Mouse (Mus musculus) myocyte (in vitro differentiated cells): ENCODE results near the gene Slc19a1. TPM values are rescaled to one million over a fixed set of nuclear protein-coding genes. Genes with fewer than 3 reads are reported as not detected.

ENCODE experiments used
- H3K27me3 ChIP-seq: one replicate; pipeline ENCODE4 v1.6.1; 2011; ENCODE audit not compliant: control insufficient read depth, insufficient read depth, insufficient read length
- H3K36me3 ChIP-seq: one replicate; pipeline ENCODE4 v1.6.1; 2011; ENCODE audit not compliant: control insufficient read depth, insufficient read depth
- H3K4me2 ChIP-seq: one replicate; pipeline ENCODE4 v1.6.1; 2011; ENCODE audit warnings: low read depth, control low read depth
- H3K4me3 ChIP-seq: one replicate; pipeline ENCODE4 v1.5.1; 2011; ENCODE audit warnings: mild to moderate bottlenecking, control low read depth, moderate library complexity
- H3K79me2 ChIP-seq: one replicate; pipeline ENCODE4 v1.6.1; 2011; ENCODE audit not compliant: control insufficient read depth, insufficient read depth
- H3ac ChIP-seq: one replicate; pipeline ENCODE4 v1.6.1; 2011; ENCODE audit not compliant: control insufficient read depth, insufficient read length
- CEBPB ChIP-seq: IDR thresholded peaks from 2 replicates; pipeline ENCODE4 v1.6.1; 2011; ENCODE audit warnings: mild to moderate bottlenecking, moderate library complexity; ENCODE audit not compliant: poor library complexity, insufficient read depth, severe bottlenecking
- E2F4 ChIP-seq: IDR thresholded peaks from one replicate; pipeline ENCODE4 v1.6.1; 2011; ENCODE audit warnings: mild to moderate bottlenecking, control low read depth, moderate library complexity; ENCODE audit not compliant: insufficient read depth
- MAX ChIP-seq: IDR thresholded peaks from one replicate; pipeline ENCODE4 v1.6.1; 2011; ENCODE audit warnings: low read depth, mild to moderate bottlenecking, control low read depth
- MYOD1 ChIP-seq, 3 experiments: IDR thresholded peaks; one replicate each; pipeline ENCODE4 v1.6.1; 2011; ENCODE audit warnings: control low read depth in 2 of 3, low read depth in 2 of 3, mild to moderate bottlenecking in 2 of 3, moderate library complexity in 1 of 3; ENCODE audit not compliant: insufficient read length in 2 of 3, control insufficient read depth in 1 of 3
- MYOG ChIP-seq, 3 experiments: IDR thresholded peaks; one replicate each; pipeline ENCODE4 v1.6.1; 2011; ENCODE audit warnings: control low read depth in 2 of 3, low read depth in 2 of 3, mild to moderate bottlenecking in 2 of 3; ENCODE audit not compliant: insufficient read length in 2 of 3, control insufficient read depth in 1 of 3, insufficient read depth in 1 of 3
- POLR2A ChIP-seq: IDR thresholded peaks from one replicate; pipeline ENCODE4 v1.6.1; 2011; ENCODE audit warnings: low read depth, mild to moderate bottlenecking, control low read depth, moderate library complexity; ENCODE audit not compliant: insufficient read length
- POLR2AphosphoS2 ChIP-seq: IDR thresholded peaks from one replicate; pipeline ENCODE4 v1.6.1; 2011; ENCODE audit warnings: low read depth, control low read depth; ENCODE audit not compliant: insufficient read length
- REST ChIP-seq: IDR thresholded peaks from one replicate; pipeline ENCODE4 v1.6.1; 2011; ENCODE audit warnings: mild to moderate bottlenecking, control low read depth, moderate library complexity; ENCODE audit not compliant: insufficient read depth, insufficient read length
- SRF ChIP-seq: IDR thresholded peaks from one replicate; pipeline ENCODE4 v1.6.1; 2011; ENCODE audit warnings: low read depth; ENCODE audit not compliant: control insufficient read depth, insufficient read length
- TCF12 ChIP-seq: IDR thresholded peaks from one replicate; pipeline ENCODE4 v1.6.1; 2011; ENCODE audit warnings: mild to moderate bottlenecking, control low read depth; ENCODE audit not compliant: poor library complexity, insufficient read depth, severe bottlenecking
- TCF3 ChIP-seq: IDR thresholded peaks from one replicate; pipeline ENCODE4 v1.6.1; 2011; ENCODE audit warnings: low read depth, control low read depth; ENCODE audit not compliant: insufficient read length
- USF1 ChIP-seq: IDR thresholded peaks from one replicate; pipeline ENCODE4 v1.6.1; 2011; ENCODE audit warnings: low read depth, mild to moderate bottlenecking, control low read depth, moderate library complexity
- polyA plus RNA-seq: library from polyadenylated mRNA; unstranded; fragments of >200 nt; fragmentation: generic; extraction: Trizol; gene quantifications from one replicate; pipeline ENCODE4 v1.2.1, GENCODE M21; 2012; ENCODE audit warnings: missing spikeins

The Slc19a1 gene
- polyA plus RNA-seq, 1 experiment = 23.0 TPM

GRCm38 (mm10) chr10:77016499-77016898, 15.5 kb upstream of the Slc19a1 start:
- no peak for TF ChIP-seq TCF12
- no peak overlapping the region for H3K4me3 ChIP-seq
- H3K36me3 ChIP-seq = no peaks in the 10 kb centered on the region
- H3ac ChIP-seq = no peak overlapping the region
- no peaks in the 10 kb centered on the region for H3K79me2 ChIP-seq
- H3K27me3 ChIP-seq = no peaks in the 10 kb centered on the region
- no peak overlapping the region for H3K4me2 ChIP-seq

DNA sequence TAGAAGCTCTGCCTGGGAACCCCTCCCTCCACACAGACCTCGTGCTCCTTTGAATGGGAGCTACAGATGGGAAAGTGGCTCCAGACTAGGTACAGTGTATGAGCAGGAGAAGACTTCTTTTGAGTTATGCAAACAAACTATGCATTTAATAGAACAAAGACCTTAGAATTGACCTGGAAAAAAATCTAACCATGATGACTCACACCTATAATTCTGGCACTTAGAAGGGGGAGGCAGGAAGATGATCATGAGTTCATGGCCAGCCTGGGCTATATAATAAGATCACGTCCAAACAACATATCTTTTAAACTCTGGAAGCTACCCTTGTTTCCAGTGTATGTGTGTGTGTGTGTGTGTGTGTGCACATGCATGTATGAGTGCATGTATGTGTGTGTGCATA, 15.0 kb upstream of the Slc19a1 start:
- TF ChIP-seq SRF (no peak), MAX (no peak), TCF3 (no peak), POLR2AphosphoS2 (no peak), MYOD1 (IDR thresholded peaks at IDR 0.05; ENCODE audit: control insufficient read depth in 1 of 3, insufficient read length in 2 of 3, low read depth in 2 of 3) (no peak), TCF12 (no peak), CEBPB (no peak), REST (no peak), E2F4 (no peak), USF1 (no peak), POLR2A (no peak), MYOG (IDR thresholded peaks at IDR 0.05; ENCODE audit: control insufficient read depth in 1 of 3, insufficient read depth in 1 of 3, insufficient read length in 2 of 3, low read depth in 2 of 3) (no peak)
- no peaks in the 10 kb centered on the region for H3K27me3 ChIP-seq
- no peak overlapping the region for H3K4me3 ChIP-seq
- H3ac ChIP-seq = no peak overlapping the region
- no peak overlapping the region for H3K4me2 ChIP-seq
- no peaks in the 10 kb centered on the region for H3K36me3 ChIP-seq
- no peaks in the 10 kb centered on the region for H3K79me2 ChIP-seq

- Histone ChIP-seq H3K79me2 (no peaks in the 10 kb centered on the region), H3K36me3 (no peaks in the 10 kb centered on the region), H3K4me3 (no peak overlapping the region), H3K27me3 (no peaks in the 10 kb centered on the region), H3K4me2 (no peak overlapping the region), H3ac (no peak overlapping the region)
- TF ChIP-seq USF1 = no peak
Observed at GRCm38 (mm10) chr10:77017662-77018061, 14.4 kb upstream of the Slc19a1 start.

- no peak for TF ChIP-seq USF1
- TF ChIP-seq REST = no peak
- no peak for TF ChIP-seq TCF3
- no peak for TF ChIP-seq POLR2AphosphoS2
- TF ChIP-seq POLR2A = no peak
- TF ChIP-seq MYOD1 (IDR thresholded peaks at IDR 0.05; ENCODE audit: control insufficient read depth in 1 of 3, insufficient read length in 2 of 3, low read depth in 2 of 3) = no peak
- TF ChIP-seq SRF = no peak
- TF ChIP-seq MYOG (IDR thresholded peaks at IDR 0.05; ENCODE audit: control insufficient read depth in 1 of 3, insufficient read depth in 1 of 3, insufficient read length in 2 of 3, low read depth in 2 of 3) = no peak
- TF ChIP-seq E2F4 = no peak
- no peak for TF ChIP-seq MAX
- no peak for TF ChIP-seq CEBPB
- no peak for TF ChIP-seq TCF12
- H3K79me2 ChIP-seq = no peaks in the 10 kb centered on the region
- peak overlapping the region; percentile 89 for H3K4me2 ChIP-seq
- no peak overlapping the region for H3K4me3 ChIP-seq
- H3K27me3 ChIP-seq = no peaks in the 10 kb centered on the region
- H3ac ChIP-seq = no peak overlapping the region
- H3K36me3 ChIP-seq = no peaks in the 10 kb centered on the region
Observed at GRCm38 (mm10) chr10:77021399-77022052, 10.5 kb upstream of the Slc19a1 start.

GRCm38 (mm10) chr10:77022301-77023130, 9.5 kb upstream of the Slc19a1 start:
- Histone ChIP-seq H3ac (no peak overlapping the region), H3K4me2 (no peak overlapping the region), H3K27me3 (no peaks in the 10 kb centered on the region), H3K4me3 (no peak overlapping the region), H3K79me2 (no peaks in the 10 kb centered on the region), H3K36me3 (no peaks in the 10 kb centered on the region)
- TF ChIP-seq MAX (no peak), E2F4 (no peak), MYOG (IDR thresholded peaks at IDR 0.05; ENCODE audit: control insufficient read depth in 1 of 3, insufficient read depth in 1 of 3, insufficient read length in 2 of 3, low read depth in 2 of 3) (no peak), TCF3 (no peak), REST (no peak), USF1 (no peak), CEBPB (no peak), SRF (no peak), POLR2AphosphoS2 (no peak), TCF12 (no peak), POLR2A (no peak), MYOD1 (IDR thresholded peaks at IDR 0.05; ENCODE audit: control insufficient read depth in 1 of 3, insufficient read length in 2 of 3, low read depth in 2 of 3) (no peak)
